Mouse (Mus musculus) lung, postnatal 25 days (tissue): Measurements from ENCODE around the gene Ruvbl2.

Experiments used
- DNase-seq: peaks from one replicate; pipeline ENCODE4 v3.0.0; 2022; ENCODE audit warnings: low spot score

The Ruvbl2 gene

DNA sequence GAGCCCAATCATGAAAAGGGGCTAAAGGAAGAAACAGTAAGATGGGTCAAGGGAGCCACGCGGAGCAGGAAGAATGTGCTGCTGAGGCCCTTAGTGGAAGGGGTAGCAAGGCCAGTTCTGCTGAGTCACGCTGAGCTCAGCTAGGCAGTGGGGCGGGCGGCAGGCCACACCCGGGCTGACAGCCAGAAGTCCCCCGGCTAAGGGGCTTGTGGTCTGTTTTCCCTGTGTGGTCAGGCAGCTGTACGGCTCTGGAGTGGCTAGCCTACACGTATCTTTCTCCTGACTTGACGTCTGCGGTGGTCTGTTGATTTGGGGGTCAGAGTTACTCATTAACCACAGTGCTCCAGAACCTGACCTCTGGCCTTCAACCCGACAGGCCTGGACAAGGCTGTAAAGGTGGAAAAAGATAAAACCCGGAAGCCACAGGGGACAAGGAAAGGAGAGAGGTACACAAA, 23.0 kb upstream of the Ruvbl2 start:
- DNase-seq: peak; percentile 76

DNA sequence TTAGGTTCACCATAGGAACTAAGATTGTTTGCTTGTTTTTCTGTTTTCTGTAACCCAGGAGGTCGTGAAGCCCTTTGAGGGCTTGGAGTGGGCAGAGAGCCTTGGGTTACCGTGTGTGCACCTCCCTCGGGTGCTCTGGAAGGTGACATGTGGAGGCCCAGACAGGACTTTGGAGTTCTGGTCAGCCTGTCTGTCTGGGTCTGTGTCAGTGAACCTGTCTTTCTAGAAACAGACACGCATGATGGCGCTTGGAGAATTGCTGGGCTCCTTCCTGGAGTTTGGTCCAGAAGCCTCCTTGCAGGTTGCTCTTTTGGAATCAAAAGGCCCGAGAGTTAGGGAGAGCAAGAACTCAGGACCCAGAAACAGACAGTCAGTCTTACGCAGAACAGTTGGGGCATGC, 22.5 kb upstream of the Ruvbl2 start:
- no peak for DNase-seq

DNA sequence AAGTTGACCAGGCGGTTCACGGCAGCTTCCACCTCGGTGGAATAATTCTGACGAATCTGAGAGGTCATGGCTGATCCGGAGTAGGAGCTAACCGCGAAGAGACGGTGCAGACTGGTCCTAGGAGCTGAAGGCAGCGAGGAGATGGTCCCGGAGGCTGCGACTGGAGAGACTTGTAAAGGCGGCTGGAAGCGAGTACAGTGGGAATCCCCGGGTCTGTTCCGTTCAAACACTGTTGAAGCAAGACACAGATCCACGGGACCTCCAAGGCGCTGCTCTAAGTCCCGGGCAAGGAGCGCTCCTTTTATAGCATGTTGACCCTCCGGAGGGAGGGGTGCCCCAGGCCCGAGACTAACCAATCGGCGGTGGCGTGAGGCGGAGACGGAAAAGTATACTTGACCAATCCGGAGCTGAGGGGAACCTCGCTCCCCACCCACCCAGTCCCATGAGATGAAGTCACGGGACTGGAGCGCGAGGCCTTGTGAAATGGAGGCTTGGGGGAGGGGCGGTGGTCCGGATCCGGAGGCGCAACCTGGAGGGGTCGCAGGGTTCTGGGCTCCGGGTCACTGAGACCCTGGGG, 21.8 kb upstream of the Ruvbl2 start, which contains the start of gene Ftl1:
TSS of gene Ftl1 (minus strand) at position 321 of the 577 bp plus-strand sequence.
- DNase-seq: peak; percentile 99

DNA sequence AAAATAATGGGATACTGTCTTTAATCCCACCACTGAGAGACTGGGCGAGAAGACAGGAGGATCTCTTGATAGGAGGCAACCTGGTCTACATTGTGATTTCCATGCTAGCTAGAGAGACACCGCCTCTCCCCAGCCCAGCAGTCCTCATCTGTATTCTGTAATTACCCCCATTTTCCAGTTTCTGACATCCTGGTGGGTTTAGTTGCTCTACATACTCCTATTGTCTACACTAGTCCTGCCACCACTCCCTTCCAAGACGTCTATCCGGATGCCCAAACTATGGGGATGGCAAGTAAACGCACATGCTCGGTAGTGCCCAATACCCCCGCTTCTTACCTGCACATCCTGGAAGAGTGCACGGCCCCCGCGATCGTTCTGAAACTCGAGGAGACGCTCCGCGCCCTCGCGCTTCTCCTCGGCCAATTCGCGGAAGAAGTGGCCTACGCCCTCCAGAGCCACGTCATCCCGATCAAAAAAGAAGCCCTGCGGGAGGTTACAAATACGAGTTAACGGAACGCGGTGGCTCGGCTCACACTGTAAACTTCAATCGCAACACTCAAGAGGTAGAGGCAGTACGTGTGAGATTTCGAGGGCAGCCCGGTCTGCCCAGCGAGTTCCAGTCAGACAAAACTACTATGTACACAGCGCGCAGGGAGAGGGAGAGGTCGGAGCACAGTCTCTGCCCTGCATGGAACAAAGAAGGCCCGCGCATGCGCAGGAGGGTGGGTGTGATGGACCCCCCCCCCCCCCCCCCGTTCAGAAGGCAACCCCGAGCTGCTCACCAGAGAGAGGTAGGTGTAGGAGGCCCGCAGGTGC, 21.1 kb upstream of the Ruvbl2 start:
- DNase-seq: peak; percentile 78

DNA sequence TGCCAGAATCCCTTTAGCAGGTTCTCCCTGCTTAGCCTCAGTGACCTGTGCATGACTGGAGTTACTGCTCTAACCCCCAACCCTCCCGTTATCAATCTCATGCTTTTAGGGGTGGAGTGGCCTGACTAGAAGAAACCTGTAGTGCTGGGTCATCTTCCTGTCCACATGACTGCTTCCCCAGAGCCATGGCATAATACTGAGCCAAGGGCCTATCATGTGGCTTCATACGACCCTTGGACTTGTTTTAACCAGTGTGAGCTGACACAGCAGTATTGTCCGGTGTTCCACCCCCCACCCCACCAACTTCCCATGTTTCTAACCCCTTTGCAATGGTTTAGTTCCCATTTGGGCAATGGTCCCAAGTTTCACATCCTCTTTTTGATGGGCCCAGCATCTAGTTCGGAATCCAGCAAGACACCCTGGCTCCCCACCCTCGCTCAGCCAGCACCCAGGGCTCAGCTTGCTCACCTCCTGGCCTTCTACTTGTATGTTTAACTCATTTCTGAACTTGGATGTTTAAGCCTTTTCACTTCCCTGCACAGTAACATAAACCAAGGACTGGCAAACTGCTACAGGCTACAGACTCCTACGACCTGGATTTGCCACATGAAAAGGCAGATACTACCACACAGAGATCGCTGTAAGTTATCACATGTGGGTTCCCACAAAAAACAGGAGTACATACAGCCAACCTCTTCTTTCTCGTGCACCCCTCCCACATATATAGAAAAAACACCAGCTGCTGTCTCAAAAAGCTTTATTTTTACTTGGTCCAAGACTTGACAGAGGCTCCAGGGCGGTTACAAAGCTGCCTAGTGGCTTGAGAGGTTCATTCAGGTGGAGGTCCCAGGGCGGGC, 19.5 kb upstream of the Ruvbl2 start:
- DNase-seq: peak; percentile 64

DNA sequence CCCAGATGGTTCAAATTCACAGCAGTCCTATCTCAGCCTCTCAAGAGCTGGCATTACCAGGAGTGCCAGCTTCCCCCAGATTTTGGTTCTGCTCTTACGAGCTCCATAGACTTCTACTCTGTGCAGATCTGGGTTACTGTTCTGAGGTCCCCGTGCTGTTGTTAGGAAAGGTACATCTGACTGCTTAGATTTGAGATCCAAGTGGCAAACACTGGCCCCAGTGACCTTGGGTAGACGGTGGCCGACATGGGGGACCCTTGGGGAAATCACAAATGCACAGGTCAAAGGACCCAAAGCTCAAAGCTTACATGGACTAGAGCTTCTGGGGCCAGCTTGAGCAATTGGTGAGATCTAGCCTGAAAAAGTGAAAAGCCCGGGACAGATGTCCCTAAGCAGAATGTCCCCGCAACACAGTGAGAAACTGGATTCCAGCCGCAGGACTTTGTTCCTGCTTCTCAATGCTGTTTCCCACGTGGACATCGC, 18.9 kb upstream of the Ruvbl2 start:
- DNase-seq: no peak

DNA sequence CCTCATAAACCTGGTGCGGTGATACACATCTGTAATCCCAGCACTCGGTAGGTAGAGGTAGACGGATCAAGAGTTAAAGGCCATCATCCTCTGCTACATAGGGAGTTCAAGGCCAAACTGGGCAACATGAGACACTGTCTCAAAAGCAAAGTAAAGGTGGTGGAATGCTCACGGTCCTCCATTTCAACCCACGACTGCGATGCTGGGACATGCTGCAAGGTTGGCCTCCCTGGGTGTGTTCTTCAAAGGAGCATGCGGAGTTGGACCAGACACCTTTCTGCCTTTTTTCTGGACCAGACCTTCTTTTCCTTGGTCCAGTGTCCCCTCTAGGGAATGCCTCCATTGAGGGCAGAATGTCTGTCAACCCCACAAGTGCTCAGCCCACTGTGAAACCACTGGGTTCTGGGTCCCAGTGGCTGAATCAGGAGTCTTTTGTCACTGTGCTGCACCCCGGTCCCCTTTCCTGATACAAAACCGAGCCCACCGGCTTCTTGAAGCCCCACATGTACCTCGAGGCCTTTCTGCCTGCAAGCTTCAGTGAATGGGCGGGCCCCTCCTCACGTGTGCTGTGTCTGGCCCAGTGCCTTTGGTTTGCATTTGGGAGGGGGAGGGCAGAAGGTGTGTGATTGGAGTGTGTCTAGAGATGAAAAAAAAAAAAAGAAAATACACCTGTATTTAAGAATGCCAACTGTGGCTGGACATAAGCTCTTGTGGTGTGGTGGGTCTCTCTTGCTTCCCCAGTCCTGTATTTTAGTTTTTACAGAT, 18.2 kb upstream of the Ruvbl2 start:
- DNase-seq: no peak

DNA sequence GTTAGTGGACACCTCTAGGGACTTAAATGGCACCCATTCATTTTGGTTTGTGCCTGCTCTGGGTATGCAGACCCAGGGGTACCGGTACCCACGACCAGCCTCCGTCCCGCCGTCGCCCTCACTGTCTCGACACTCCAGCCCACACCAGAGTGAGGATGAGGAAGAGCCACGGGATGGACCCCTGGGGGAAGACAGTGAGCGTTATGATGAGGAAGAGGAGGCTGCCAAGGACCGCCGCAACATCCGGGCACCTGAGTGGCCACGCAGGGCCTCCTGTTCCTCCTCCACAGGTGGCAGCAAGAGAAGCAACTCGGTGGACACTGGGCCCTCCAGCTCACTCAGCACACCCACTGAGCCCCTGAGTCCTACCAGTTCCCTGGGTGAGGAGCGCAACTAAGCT, 17.1 kb upstream of the Ruvbl2 start:
- no peak for DNase-seq

DNA sequence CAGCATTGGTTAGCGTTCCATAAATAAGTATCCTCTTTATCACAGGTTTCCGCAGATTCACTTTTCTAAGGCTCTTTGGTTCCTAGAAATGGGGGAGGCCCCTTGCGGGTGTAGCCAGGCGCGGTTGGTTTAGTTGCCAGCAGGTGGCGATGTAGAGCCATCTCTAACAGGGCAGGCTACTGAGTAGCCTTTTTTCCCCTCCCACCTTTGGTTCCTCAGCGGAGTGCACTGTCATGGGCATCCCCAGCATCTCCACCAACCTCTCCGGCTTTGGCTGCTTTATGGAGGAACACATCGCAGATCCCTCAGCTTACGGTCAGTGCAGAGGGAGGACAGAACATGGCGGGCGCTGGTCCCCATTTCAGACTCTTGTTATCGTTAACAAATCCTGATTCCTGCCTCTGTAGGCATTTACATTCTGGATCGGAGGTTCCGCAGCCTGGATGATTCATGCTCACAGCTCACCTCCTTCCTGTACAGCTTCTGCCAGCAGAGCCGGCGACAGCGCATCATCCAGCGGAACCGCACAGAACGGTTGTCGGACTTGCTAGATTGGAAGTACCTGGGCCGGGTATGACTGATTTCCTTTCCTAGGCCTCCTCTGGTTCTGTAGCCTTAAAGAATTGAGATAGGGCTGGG, 13.6 kb upstream of the Ruvbl2 start:
- peak; percentile 86 for DNase-seq

DNA sequence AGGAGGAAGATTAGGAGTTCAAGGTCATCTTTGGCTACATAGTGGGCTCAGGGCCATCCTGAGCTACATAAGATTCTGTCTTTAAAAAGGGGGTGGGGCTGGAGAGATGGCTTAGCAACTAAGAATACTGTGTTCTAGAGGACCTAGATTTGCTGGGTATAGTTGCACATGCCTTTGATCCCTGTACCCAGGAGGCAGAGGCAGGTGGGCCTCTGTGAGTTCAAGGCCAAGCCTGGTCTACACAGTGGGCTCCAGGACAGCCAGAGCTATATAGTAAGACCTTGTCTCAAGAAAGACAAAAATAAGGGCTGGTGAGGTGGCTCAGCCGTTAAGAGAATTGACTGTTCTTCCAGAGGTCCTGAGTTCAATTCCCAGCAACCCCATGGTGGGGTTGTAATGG, 12.1 kb upstream of the Ruvbl2 start:
- DNase-seq: no peak

DNA sequence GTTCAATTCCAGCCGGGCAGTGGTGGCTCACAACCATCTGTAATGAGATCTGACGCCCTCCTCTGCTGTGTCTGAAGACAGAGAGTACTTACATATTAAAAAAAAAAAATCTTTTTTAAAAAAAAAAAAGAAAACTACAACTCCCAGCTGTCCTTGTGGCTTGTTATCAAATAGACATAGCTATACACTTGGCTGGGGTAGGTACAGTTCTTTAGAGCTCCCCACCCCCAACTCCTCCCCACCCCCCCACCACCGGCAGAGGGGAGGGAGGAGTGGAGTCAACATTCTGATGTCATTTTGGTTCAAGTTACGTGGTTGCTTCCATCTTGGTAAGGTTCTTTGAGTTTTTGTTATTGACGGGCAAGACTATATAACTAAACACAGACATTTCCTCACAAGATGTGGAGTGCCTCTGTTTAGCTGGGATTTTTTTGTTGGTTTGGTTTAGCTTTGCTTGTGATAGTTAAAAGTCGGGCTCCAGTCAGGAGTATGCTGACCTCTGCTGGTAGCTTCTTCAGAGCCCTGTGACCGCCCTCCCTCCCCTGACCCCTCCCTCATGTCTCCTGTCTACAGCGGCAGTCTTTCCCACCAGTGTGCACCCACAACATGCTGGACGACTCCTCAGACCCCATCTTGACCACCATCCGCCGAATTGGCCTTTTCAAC, 9.6 kb upstream of the Ruvbl2 start:
- DNase-seq: peak; percentile 31

DNA sequence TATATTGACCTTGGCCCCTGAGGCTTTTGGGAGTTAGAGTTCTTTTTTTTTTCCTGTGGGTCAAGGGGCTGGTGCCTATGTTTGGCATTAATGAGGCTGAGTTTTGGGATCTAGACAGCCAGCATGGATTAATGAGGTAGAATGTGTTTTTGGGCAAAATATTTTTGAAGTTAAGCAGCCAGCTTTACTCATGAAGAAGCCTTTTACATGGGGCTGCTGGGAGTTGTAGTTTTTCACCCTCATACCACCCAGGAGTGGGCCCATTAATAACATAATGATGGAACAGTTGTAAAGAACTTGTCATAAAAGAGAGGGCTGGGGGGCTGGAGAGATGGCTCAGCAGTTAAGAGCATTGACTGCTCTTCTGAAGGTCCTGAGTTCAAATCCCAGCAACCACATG, 8.7 kb upstream of the Ruvbl2 start:
- no peak for DNase-seq

DNA sequence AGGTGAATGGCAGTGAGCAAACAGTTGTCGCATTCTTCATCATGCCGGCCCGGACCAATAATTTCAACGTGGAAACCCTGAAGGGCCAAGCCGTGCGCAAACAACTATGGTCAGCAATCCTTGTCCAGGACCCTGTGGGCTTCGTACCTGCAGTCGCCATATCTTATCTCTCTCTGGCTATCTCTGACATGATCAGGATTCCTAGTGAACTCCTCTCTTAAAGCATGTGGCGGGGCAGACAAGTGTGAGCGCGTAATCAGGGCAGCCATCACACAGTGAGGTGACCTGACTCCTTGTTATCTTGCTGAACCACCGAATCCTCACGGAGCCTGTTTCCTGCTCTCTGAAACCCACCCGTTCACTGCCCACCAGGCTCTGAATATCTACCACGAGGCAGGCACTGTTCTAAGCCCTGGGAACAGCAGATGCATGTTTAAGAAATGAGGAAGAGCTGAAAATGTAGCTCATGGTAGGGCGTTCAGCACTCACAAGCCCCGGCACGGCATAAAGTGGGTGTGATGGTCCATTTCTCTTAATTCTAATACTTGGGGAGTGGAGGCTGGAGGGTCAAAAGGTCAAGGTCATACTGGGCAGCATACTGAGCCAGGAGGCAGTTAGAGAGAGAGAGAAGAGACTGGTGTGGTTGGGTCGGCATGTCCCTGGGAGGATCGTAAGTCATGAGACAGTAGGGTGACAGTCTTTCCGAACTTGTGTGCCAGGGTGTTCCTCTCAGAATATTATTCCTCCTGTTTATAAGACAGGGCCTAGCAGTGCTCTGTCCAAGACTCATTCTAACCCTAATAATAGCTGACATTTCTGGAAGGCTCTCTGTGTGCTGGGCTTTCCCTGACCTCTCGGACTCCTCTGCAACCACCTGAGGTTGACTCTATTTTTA, 5.9 kb upstream of the Ruvbl2 start:
- no peak for DNase-seq

DNA sequence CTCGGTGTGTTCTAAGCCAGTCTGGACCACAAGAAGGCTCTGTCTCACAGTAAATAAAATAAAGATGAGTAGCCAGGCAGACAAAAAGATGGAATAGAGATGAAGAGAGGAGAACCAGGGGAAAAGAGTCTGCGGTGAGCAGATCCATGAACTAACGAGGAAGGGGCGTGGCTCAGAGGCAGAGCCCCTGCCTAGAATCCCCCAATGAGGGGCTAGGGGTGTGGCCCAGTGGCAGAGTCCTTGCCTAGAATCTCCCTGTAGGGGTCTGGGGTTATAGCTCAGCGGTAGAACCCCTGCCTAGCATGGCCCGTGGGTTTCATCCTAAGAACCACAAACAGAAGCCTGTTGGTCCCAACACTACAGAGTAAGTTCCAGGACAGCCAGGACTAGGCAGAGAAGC, 850 bp downstream of the Ruvbl2 start:
- no peak for DNase-seq

DNA sequence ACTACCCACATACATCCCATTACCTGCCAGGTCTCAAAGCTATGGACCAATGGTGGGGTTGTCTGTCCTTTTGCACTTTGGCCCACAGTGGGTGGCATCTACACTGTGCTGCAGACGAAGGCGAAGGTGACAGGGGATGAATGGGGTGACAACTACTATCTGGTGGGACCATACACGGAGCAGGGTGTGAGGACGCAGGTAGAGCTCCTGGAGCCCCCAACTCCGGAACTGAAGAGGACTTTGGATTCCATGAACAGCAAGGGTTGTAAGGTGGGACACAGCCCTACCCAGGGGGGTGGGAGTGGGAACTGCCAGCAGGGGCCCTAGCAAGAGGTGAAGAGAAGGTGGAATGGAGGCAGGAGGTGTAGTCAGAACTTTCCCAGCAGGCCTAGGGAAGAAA, 1.5 kb downstream of the Ruvbl2 start:
- DNase-seq: no peak

DNA sequence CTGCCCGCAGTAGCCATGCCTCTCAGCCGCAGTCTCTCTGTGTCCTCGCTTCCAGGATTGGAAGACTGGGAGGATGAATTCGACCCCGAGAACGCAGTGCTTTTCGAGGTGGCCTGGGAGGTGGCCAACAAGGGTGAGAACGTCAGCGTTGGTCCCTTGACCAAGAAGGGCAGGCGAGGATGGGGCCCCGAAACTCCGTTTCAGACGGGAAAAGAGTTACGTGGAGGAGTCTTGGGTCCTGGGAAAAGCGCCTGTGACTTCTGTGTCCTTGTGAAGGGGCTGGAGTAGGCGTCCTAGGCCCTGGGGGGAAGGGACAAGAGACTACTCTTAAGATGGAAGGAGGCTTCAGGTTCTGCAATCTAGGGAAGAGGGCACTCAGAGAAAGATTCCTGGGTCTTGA, 2.9 kb downstream of the Ruvbl2 start:
- peak; percentile 46 for DNase-seq

DNA sequence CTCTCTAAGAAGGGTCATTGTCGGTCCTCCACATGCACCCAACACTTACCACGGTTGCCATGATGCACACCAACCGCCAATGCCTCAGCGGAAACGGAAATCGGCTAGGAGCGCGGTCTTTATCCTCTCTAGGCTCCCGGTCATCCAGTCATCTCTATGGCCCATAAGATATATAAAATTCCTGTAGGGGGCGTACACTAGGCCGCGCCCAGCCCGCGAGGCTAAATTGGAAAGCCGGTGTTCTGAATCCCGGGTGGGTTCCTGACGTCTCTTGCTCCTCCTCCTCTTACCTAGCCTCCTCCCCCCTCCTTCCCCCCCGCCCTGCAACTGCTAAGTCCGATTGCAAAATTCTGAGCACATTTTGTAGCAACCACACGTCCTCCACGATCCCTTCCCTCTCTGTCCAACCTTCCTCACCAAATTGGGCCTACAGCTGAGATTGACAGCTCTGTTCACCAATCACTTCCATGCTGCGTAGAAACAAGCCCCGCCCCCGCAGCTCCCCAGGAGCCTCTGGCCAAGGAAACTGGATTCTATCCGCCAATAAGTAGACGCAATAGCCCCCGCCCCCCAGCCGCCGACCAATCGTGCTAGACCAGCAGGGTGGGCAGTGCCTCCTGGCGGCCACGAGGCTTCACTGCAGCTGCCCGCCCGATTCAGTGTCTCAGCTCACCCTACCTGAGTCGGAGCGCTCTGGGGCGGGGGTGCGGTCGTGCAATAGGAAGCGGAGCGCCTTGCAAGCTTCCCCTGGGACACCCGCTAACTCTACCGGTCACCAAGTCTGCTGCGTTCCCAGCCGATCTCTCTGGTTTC, 3.5 kb downstream of the Ruvbl2 start, which contains the start of gene Gys1:
TSS of gene Gys1 (plus strand) at position 642 of the 813 bp plus-strand sequence.
- peak; percentile 100 for DNase-seq

DNA sequence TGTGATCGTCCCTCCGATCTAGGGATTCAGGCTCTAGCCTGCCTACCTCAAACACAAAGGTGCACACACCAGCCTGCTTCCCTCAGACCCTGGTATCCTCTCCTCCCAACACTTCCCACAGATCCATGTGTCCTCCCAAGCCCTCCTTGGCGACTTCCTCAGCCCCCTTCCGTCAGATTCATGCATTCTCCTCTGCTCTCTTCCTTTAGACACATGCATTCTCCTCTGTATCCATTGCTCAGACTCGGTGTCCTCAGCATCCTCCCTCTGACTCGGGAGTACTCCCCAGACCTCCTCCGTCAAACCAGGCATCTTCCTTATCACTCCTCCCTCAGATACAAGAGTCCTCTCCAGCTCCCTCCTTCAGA, 4.1 kb downstream of the Ruvbl2 start:
- DNase-seq: no peak

DNA sequence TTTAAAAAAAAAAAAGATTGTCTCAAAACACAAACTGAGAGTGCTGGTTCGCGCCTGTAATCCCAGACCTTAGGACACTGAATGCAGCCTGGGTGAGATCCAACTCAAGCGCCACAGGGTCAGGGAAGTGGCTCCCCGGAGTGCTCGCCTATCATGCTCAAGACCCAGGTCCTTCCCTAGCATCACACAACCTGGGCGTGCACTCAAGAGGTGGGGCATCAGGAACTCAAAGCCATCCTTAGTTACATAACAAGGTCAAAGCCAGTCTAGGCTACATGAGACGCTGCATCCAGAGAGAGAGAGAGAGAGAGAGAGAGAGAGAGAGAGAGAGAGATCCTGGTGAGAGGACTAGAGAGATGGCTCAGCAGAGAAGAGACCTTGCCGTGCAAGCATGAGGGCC, 11.3 kb downstream of the Ruvbl2 start:
- no peak for DNase-seq
